Mouse (Mus musculus): ENCODE measurements around the gene Lin7a.

The Lin7a gene

DNA sequence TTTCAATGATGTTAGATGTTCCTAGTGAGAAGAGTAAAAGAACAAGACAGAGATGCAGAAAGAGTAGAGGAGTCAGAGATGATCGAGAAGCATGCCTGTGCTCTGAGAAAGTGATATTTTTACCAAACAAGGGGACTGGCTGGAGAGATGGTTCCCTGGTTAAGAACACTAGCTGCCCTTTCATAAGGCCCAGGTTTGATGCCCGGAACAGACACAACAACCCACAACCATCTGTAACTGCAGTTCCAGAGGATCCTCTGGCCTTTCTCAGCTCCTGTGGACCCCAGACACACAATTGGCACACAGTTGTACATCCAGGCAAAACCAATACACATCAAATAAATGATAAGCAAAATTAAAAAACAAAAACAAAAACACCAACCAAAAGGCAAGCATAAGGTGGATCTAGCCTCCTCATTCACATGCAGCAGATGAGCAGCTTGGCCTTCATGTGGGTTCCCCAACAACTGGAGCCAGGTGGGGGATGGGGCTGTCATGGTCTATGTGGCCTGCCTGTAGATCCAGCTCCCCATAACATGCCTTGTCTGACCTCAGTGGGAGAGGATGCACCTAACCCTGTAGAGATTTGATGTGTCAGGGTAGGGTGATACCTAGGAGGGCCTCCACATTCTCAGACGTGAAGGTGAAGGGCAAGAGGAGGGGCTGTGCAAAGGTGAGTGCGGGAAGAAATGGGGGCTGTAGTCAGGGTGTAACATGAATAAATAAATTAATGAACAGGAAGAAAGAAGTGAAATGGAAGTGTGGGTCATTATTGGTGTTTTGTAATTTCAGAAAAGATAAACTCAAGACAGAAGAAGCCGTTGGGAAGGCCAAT is 178.2 kb downstream of the Lin7a start:
- DNase-seq (ENCODE audit: low spot score): no peak

DNA sequence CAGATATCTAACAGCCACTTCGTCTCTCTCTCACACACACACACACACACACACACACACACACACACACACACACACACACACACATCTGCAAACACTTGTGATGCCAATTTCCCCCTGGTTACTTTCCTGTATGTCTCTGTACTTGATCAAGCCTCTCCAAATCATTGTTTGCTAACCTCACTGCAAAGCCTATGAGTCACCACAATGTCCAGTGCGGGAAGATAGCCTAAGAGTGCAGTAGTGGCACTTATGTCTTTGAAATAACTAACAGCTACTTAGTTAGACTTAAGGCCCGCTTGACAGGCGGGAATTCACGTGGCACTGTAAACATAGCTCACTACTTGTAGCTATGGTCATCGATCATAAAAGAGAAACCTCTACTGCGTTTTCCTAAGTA is 196.3 kb downstream of the Lin7a start:
- no peak for DNase-seq (ENCODE audit: low spot score)
